Mouse (Mus musculus) ES-E14 (cell line): ENCODE results near the gene Osbp. TPM values are rescaled to one million over a fixed set of nuclear protein-coding genes. Genes with fewer than 3 reads are reported as not detected.

ENCODE experiments used
- DNase-seq: peaks from one replicate; pipeline ENCODE4 v3.0.0-alpha.2; 2013; ENCODE audit warnings: low read depth, low spot score
- H3K27ac ChIP-seq: 2 replicates; pipeline ENCODE4 v1.5.1; 2012; ENCODE audit warnings: low read depth, mild to moderate bottlenecking, low read length, moderate library complexity, mixed read lengths; ENCODE audit not compliant: poor library complexity, insufficient read depth, severe bottlenecking
- H3K36me3 ChIP-seq: 2 replicates; pipeline ENCODE4 v1.6.1; 2012; ENCODE audit warnings: mild to moderate bottlenecking, low read length, moderate library complexity, mixed read lengths; ENCODE audit not compliant: control insufficient read depth, poor library complexity, insufficient read depth, severe bottlenecking
- H3K4me1 ChIP-seq, 2 experiments: fragments of 150-350 bp in 1 of 2; sonication (generic) in 1 of 2; 2 replicates each; pipeline ENCODE4 v1.6.1; 2012; ENCODE audit warnings: low read length in 2 of 2, mild to moderate bottlenecking in 1 of 2, mixed read lengths in 1 of 2; ENCODE audit not compliant: control insufficient read depth in 2 of 2, insufficient read depth in 2 of 2, poor library complexity in 1 of 2
- H3K4me3 ChIP-seq, 2 experiments: fragments of 150-350 bp in 1 of 2; sonication (generic) in 1 of 2; 2 replicates each; pipeline ENCODE4 v1.5.1; 2012; ENCODE audit warnings: low read length in 2 of 2, low read depth in 1 of 2, mild to moderate bottlenecking in 1 of 2, mixed read lengths in 1 of 2; ENCODE audit not compliant: insufficient read depth in 1 of 2, poor library complexity in 1 of 2, severe bottlenecking in 1 of 2
- H3K9ac ChIP-seq: 2 replicates; pipeline ENCODE4 v1.6.1; 2012; ENCODE audit warnings: low read depth, mild to moderate bottlenecking, low read length, mixed read lengths; ENCODE audit not compliant: poor library complexity, insufficient read depth, severe bottlenecking
- H3K9me3 ChIP-seq: fragments of 150-350 bp; sonication (generic); 2 replicates; pipeline ENCODE4 v1.6.1; 2012; ENCODE audit warnings: low read depth, mild to moderate bottlenecking, low read length; ENCODE audit not compliant: control insufficient read depth, insufficient read depth
- CHD2 ChIP-seq: IDR thresholded peaks from 2 replicates; pipeline ENCODE4 v1.6.1; 2014; ENCODE audit warnings: mild to moderate bottlenecking, low read depth, low read length, inconsistent platforms
- HCFC1 ChIP-seq: IDR thresholded peaks from 2 replicates; pipeline ENCODE4 v1.6.1; 2012; ENCODE audit warnings: low read length, inconsistent platforms, borderline replicate concordance; ENCODE audit not compliant: insufficient read depth
- MAFK ChIP-seq: IDR thresholded peaks from 2 replicates; pipeline ENCODE4 v1.6.1; 2014; ENCODE audit warnings: mild to moderate bottlenecking, low read depth, low read length, inconsistent platforms; ENCODE audit not compliant: insufficient read depth
- ZC3H11A ChIP-seq: IDR thresholded peaks from 2 replicates; pipeline ENCODE4 v1.6.1; 2012; ENCODE audit warnings: low read depth, mild to moderate bottlenecking, inconsistent platforms, low read length, borderline replicate concordance
- ZNF384 ChIP-seq: IDR thresholded peaks from 2 replicates; pipeline ENCODE4 v1.6.1; 2012; ENCODE audit warnings: low read depth, low read length, inconsistent platforms
- in situ Hi-C, 2 experiments: fragments of 600-800 bp; cut with MboI; formaldehyde crosslinking; loops; one replicate each; pipeline ENCODE4 v1.15.1; 2025; ENCODE audit warnings: low sequenced_read_pairs in 2 of 2, inconsistent platforms in 1 of 2; ENCODE audit not compliant: unreplicated experiment in 2 of 2
- total RNA-seq: library from RNA; depleted of rRNA; stranded (reverse); fragments of 300-350 nt; gene quantifications from 2 replicates; pipeline ENCODE4 v1.2.3, GENCODE M21; 2012; rRNA removed

Osbp gene
- total RNA-seq, 1 experiment = 18.5 TPM

- H3K36me3 ChIP-seq = no peaks in the 10 kb centered on the region
- H3K9me3 ChIP-seq = no peaks in the 10 kb centered on the region
- H3K9ac ChIP-seq = no peak overlapping the region
- no peaks in the 10 kb centered on the region for H3K4me1 ChIP-seq
- no peak for DNase-seq
- in situ Hi-C loops = no loop called here
- TF ChIP-seq ZNF384 (0 out of 2 replicates have a peak, but pooled peaks have one; percentile 13), MAFK (no peak), ZC3H11A (no peak)
- no peak overlapping the region for H3K4me3 ChIP-seq
- no peak overlapping the region for H3K27ac ChIP-seq
Observed at GRCm38 (mm10) chr19:12037727-12038126, 72.0 kb downstream of the Osbp start.

- Histone ChIP-seq H3K4me3 (no peak within 1 kb of the TSS), H3K4me1 (no peaks in the 10 kb centered on the region), H3K36me3 (no peaks in the 10 kb centered on the region), H3K27ac (no peak within 1 kb of the TSS), H3K9ac (no peak within 1 kb of the TSS), H3K9me3 (no peaks in the 10 kb centered on the region)
- TF ChIP-seq MAFK = no peak
- no peak for TF ChIP-seq HCFC1
- TF ChIP-seq CHD2 = no peak
- TF ChIP-seq ZC3H11A = no peak
- no peak for TF ChIP-seq ZNF384
- no peak for DNase-seq
- in situ Hi-C loops = no loop called here
Observed at GRCm38 (mm10) chr19:12041217-12041616, 75.5 kb downstream of the Osbp start, which contains the start of gene Olfr1423. TSS of gene Olfr1423 (minus strand) at chr19:12041317.

- no peak overlapping the region for H3K9ac ChIP-seq
- in situ Hi-C loops = no loop called here
- no peak for DNase-seq
- no peaks in the 10 kb centered on the region for H3K4me1 ChIP-seq
- no peak overlapping the region for H3K4me3 ChIP-seq
- TF ChIP-seq MAFK (no peak), CHD2 (no peak), ZC3H11A (no peak), ZNF384 (no peak), HCFC1 (no peak)
- no peak overlapping the region for H3K27ac ChIP-seq
- H3K9me3 ChIP-seq = no peaks in the 10 kb centered on the region
- no peaks in the 10 kb centered on the region for H3K36me3 ChIP-seq
Observed at GRCm38 (mm10) chr19:12043163-12043562, 77.4 kb downstream of the Osbp start.

Other genes starting within 250 kb of the Osbp start
- not detected in 2 replicates for gene Gif, start 218.4 kb upstream of the Osbp start, total RNA-seq
- gene Mrpl16, start 195.6 kb upstream of the Osbp start, total RNA-seq = 31.9 and 36.0 TPM in 2 replicates
- gene Stx3, start 146.5 kb upstream of the Osbp start, total RNA-seq = 21.6 and 34.3 TPM in 2 replicates
- not detected in 2 replicates for gene Olfr1417, start 126.7 kb upstream of the Osbp start, total RNA-seq
- gene Olfr1418, start 104.9 kb upstream of the Osbp start, total RNA-seq = not detected in 2 replicates
- not detected in 2 replicates for gene Olfr1419, start 90.8 kb upstream of the Osbp start, total RNA-seq
- not detected in 2 replicates for gene Olfr1420, start 79.4 kb upstream of the Osbp start, total RNA-seq
- gene Patl1, start 53.5 kb upstream of the Osbp start, total RNA-seq = 9.8 and 10.7 TPM in 2 replicates
- gene Olfr1423, start 75.4 kb downstream of the Osbp start, total RNA-seq = 0.11 and 0.27 TPM in 2 replicates
- not detected in 2 replicates for gene Olfr1424, start 96.7 kb downstream of the Osbp start, total RNA-seq
- 0.21 TPM in 1 of 2 replicates, not detected in the other for gene Olfr1425, start 111.8 kb downstream of the Osbp start, total RNA-seq
- gene Olfr1426, start 126.1 kb downstream of the Osbp start, total RNA-seq = not detected in 2 replicates
- gene Olfr1427, start 137.4 kb downstream of the Osbp start, total RNA-seq = 0.18 TPM in 1 of 2 replicates, not detected in the other
- not detected in 2 replicates for gene Olfr1428, start 150.0 kb downstream of the Osbp start, total RNA-seq
- gene Olfr76, start 157.3 kb downstream of the Osbp start, total RNA-seq = not detected in 2 replicates
- not detected in 2 replicates for gene Olfr1555-ps1, start 204.2 kb downstream of the Osbp start, total RNA-seq
- 0.18 TPM in 1 of 2 replicates, not detected in the other for gene Olfr1431, start 234.7 kb downstream of the Osbp start, total RNA-seq